Mouse (Mus musculus) hindbrain, embryonic 13.5 days (tissue): ENCODE measurements around the gene Bdh2. TPM values are rescaled to one million over a fixed set of nuclear protein-coding genes. Genes with fewer than 3 reads are reported as not detected.

ENCODE experiments used
- ATAC-seq: fragments of 200-750 bp; cut with Nextera tagmentation; 2 replicates; pipeline ENCODE4 v1.8.0; 2017; ENCODE audit warnings: moderate TSS enrichment; ENCODE audit not compliant: low FRiP score
- H3K27ac ChIP-seq: fragments of 300-500 bp; sonication (generic); 2 replicates; pipeline ENCODE4 v1.5.1; 2015; ENCODE audit warnings: inconsistent platforms, mild to moderate bottlenecking, moderate library complexity
- H3K27me3 ChIP-seq: fragments of 300-500 bp; sonication (generic); 2 replicates; pipeline ENCODE4 v1.6.1; 2015; ENCODE audit warnings: mild to moderate bottlenecking, inconsistent platforms
- H3K36me3 ChIP-seq: fragments of 300-500 bp; sonication (generic); 2 replicates; pipeline ENCODE4 v1.6.1; 2015; ENCODE audit warnings: mild to moderate bottlenecking, inconsistent platforms
- H3K4me1 ChIP-seq: fragments of 300-500 bp; sonication (generic); replicated peaks from 2 replicates; pipeline ENCODE4 v1.6.1; 2015; ENCODE audit warnings: inconsistent platforms
- H3K4me2 ChIP-seq: fragments of 300-500 bp; sonication (generic); 2 replicates; pipeline ENCODE4 v1.6.1; 2015; ENCODE audit warnings: inconsistent platforms, mild to moderate bottlenecking, moderate library complexity
- H3K4me3 ChIP-seq: fragments of 300-500 bp; sonication (generic); 2 replicates; pipeline ENCODE4 v1.5.1; 2015; ENCODE audit warnings: mild to moderate bottlenecking, inconsistent platforms
- H3K9ac ChIP-seq: fragments of 300-500 bp; sonication (generic); 2 replicates; pipeline ENCODE4 v1.6.1; 2015; ENCODE audit warnings: mild to moderate bottlenecking, inconsistent platforms
- H3K9me3 ChIP-seq: fragments of 300-500 bp; sonication (generic); 2 replicates; pipeline ENCODE4 v1.6.1; 2016; ENCODE audit warnings: inconsistent platforms
- WGBS: fragments of 180-500 bp; shearing (Covaris S2); methylation state at CpG from one replicate; pipeline ENCODE4 v1.1.7; 2015; 5-methylcytosine and 5-hydroxymethylcytosine counted together
- polyA plus RNA-seq: library from polyadenylated mRNA; unstranded; fragments of >200 nt; fragmentation: Nextera tagmentation; extraction: Ambion mirVana; gene quantifications from 2 replicates; pipeline ENCODE4 v1.2.1, GENCODE M21; 2015

The Bdh2 gene
- polyA plus RNA-seq, 1 experiment from 2014 or later, result 5.8 TPM

DNA sequence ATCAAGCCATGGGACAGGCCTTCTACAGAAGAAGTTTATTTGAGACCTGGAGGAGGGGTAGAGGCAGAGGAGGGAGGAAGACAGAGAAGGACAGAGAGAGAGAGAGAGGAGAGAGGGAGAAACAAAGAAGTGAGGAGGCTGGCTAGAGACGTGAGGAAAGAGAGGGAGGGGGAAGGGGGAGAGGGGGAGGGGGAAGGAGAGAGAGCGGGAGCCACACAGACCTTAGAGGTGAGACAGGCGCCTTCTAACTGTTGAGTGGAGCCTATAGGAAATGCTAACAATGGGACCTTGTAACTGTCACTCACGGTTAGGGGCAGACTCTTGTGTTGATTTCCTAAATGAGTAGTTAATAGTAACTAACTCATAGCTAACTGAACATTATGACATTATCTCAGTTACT is 52.7 kb downstream of the Bdh2 start:
- H3K4me3 ChIP-seq, result no peak overlapping the region
- no peak overlapping the region for H3K9ac ChIP-seq
- H3K27me3 ChIP-seq, result no peaks in the 10 kb centered on the region
- WGBS, result 30% methylated on average over 4 of the region's 4 CpGs
- H3K4me2 ChIP-seq, result no peak overlapping the region
- H3K36me3 ChIP-seq, result no peaks in the 10 kb centered on the region
- ATAC-seq, result no peak
- no peaks in the 10 kb centered on the region for H3K9me3 ChIP-seq
- H3K4me1 ChIP-seq, result no peaks in the 10 kb centered on the region
- H3K27ac ChIP-seq, result no peak overlapping the region

- Histone ChIP-seq H3K27me3 (no peaks in the 10 kb centered on the region), H3K36me3 (no peaks in the 10 kb centered on the region), H3K4me3 (no peak within 1 kb of the TSS), H3K4me1 (no peaks in the 10 kb centered on the region), H3K9me3 (no peaks in the 10 kb centered on the region), H3K9ac (no peak within 1 kb of the TSS), H3K27ac (no peak within 1 kb of the TSS), H3K4me2 (no peak within 1 kb of the TSS)
- no peak for ATAC-seq
- WGBS, result 81% methylated on average over 14 of the region's 14 CpGs
Measured at GRCm38 (mm10) chr3:135347739-135348264, 66.8 kb downstream of the Bdh2 start, which contains the start of gene Slc9b1. Gene Slc9b1, plus strand, starts transcription at chr3:135348029.

GRCm38 (mm10) chr3:135349022-135349421 is 68.0 kb downstream of the Bdh2 start:
- Histone ChIP-seq H3K9me3 (no peaks in the 10 kb centered on the region), H3K36me3 (no peaks in the 10 kb centered on the region), H3K9ac (no peak overlapping the region), H3K4me1 (no peaks in the 10 kb centered on the region), H3K4me2 (no peak overlapping the region), H3K27ac (no peak overlapping the region), H3K4me3 (no peak overlapping the region), H3K27me3 (no peaks in the 10 kb centered on the region)
- ATAC-seq, result no peak

- H3K9ac ChIP-seq, result no peak overlapping the region
- no peak overlapping the region for H3K27ac ChIP-seq
- H3K9me3 ChIP-seq, result no peaks in the 10 kb centered on the region
- no peak overlapping the region for H3K4me3 ChIP-seq
- H3K36me3 ChIP-seq, result no peaks in the 10 kb centered on the region
- H3K27me3 ChIP-seq, result no peaks in the 10 kb centered on the region
- no peak for ATAC-seq
- H3K4me1 ChIP-seq, result no peaks in the 10 kb centered on the region
- no peak overlapping the region for H3K4me2 ChIP-seq
- 96% methylated on average over 3 of the region's 3 CpGs for WGBS
Measured at GRCm38 (mm10) chr3:135351857-135352256, 70.8 kb downstream of the Bdh2 start.

Other genes with a start within 250 kb of the Bdh2 start
- 6.3 and 7.5 TPM in 2 replicates for gene Cenpe, start 68.7 kb upstream of the Bdh2 start, polyA plus RNA-seq
- 1.1 and 1.4 TPM in 2 replicates for gene Slc9b2, start 26.5 kb downstream of the Bdh2 start, polyA plus RNA-seq
- 0.12 TPM in 1 of 2 replicates, not detected in the other for gene Slc9b1, start 66.8 kb downstream of the Bdh2 start, polyA plus RNA-seq
- 74.1 and 77.0 TPM in 2 replicates for gene Cisd2, start 142.7 kb downstream of the Bdh2 start, polyA plus RNA-seq
- gene Ube2d3, start 156.9 kb downstream of the Bdh2 start, polyA plus RNA-seq, result 399 and 409 TPM in 2 replicates
- 5.5 and 5.6 TPM in 2 replicates for gene Manba, start 204.4 kb downstream of the Bdh2 start, polyA plus RNA-seq